ENCODE assay signal across 35 mouse cellular contexts in genomic region chr14:51098921-51099320, GRCm38 (mm10). TPM values are rescaled to one million over a fixed set of nuclear protein-coding genes. Genes with fewer than 3 reads are reported as not detected.
"Had no signal": no experiment of that assay in that cellular context is flagged by ENCODE, and none has a peak within 500 bp of the region (broad histone marks: within the 10 kb centered on the region; RNA-seq: fewer than 3 reads in every experiment).

No protein-coding gene starts in this region.

- H3K4me2 ChIP-seq: heart, embryonic 12.5 days; hindbrain, embryonic 13.5 days; hindbrain, embryonic 15.5 days; kidney, embryonic 15.5 days; limb, embryonic 12.5 days; liver, embryonic 13.5 days; liver, embryonic 15.5 days had no signal

- H3K36me3 ChIP-seq: heart, embryonic 10.5 days; heart, embryonic 12.5 days; hindbrain, embryonic 13.5 days; hindbrain, embryonic 15.5 days; kidney, embryonic 15.5 days; limb, embryonic 10.5 days; limb, embryonic 12.5 days; liver, embryonic 13.5 days; liver, embryonic 15.5 days had no signal

- H3K9ac ChIP-seq: heart, embryonic 12.5 days; hindbrain, embryonic 13.5 days; hindbrain, embryonic 15.5 days; kidney, embryonic 15.5 days; limb, embryonic 12.5 days; liver, embryonic 13.5 days; liver, embryonic 15.5 days had no signal

- H3K27ac ChIP-seq: heart, embryonic 10.5 days; hindbrain, embryonic 13.5 days; hindbrain, embryonic 15.5 days; hindbrain, postnatal 0 days; kidney, embryonic 15.5 days; kidney, postnatal 0 days; limb, embryonic 10.5 days; limb, embryonic 12.5 days; liver, embryonic 13.5 days; liver, embryonic 15.5 days had no signal

- H3K4me3 ChIP-seq: heart, embryonic 10.5 days; heart, embryonic 12.5 days; hindbrain, embryonic 13.5 days; hindbrain, embryonic 15.5 days; kidney, embryonic 15.5 days; limb, embryonic 10.5 days; limb, embryonic 12.5 days; liver, embryonic 13.5 days; liver, embryonic 15.5 days had no signal

- H3K4me1 ChIP-seq: heart, embryonic 10.5 days; heart, embryonic 12.5 days; hindbrain, embryonic 13.5 days; hindbrain, embryonic 15.5 days; limb, embryonic 10.5 days; limb, embryonic 12.5 days had no signal

- H3K9me3 ChIP-seq: heart, embryonic 10.5 days; heart, embryonic 12.5 days; hindbrain, embryonic 13.5 days; hindbrain, embryonic 15.5 days; kidney, embryonic 15.5 days; limb, embryonic 10.5 days; limb, embryonic 12.5 days; liver, embryonic 13.5 days; liver, embryonic 15.5 days had no signal

- H3K27me3 ChIP-seq: heart, embryonic 12.5 days; hindbrain, embryonic 13.5 days; hindbrain, embryonic 15.5 days; kidney, embryonic 15.5 days; limb, embryonic 12.5 days; liver, embryonic 13.5 days; liver, embryonic 15.5 days had no signal

RNA-seq across cellular contexts. Expression of gene Ang, which starts 8.0 kb away (rescaled TPM):
- total RNA-seq: hematopoietic stem cell, adult 5-6 weeks had no signal

RNA-seq across cellular contexts. Expression of gene Eddm3b, which starts 15.3 kb away (rescaled TPM):
- total RNA-seq: gastrocnemius, adult 18-20 months; gastrocnemius, adult 8-10 months; gastrocnemius, postnatal 14 days; gastrocnemius, postnatal 36 days; heart, adult 18-20 months; heart, adult 8-10 months; heart, postnatal 10 days; heart, postnatal 25 days; hematopoietic stem cell, adult 5-6 weeks; hindbrain, postnatal 0 days; layer of hippocampus, adult 18-20 months; layer of hippocampus, adult 8-10 months; layer of hippocampus, postnatal 14 days; layer of hippocampus, postnatal 36 days; left cerebral cortex, adult 18-20 months; left cerebral cortex, adult 8-10 months; left cerebral cortex, postnatal 14 days; left cerebral cortex, postnatal 36 days had no signal
- polyA plus RNA-seq: heart, embryonic 12.5 days; heart, embryonic 14.5 days; heart, embryonic 16.5 days; hindbrain, embryonic 13.5 days; hindbrain, embryonic 15.5 days; hindbrain, postnatal 0 days; large intestine, adult 2 months; limb, embryonic 10.5 days; limb, embryonic 12.5 days; liver, embryonic 13.5 days; liver, embryonic 15.5 days had no signal

RNA-seq across cellular contexts. Expression of gene Olfr750, which starts 24.7 kb away (rescaled TPM):
- total RNA-seq: gastrocnemius, adult 18-20 months; gastrocnemius, adult 8-10 months; gastrocnemius, postnatal 14 days; gastrocnemius, postnatal 36 days; heart, adult 18-20 months; heart, adult 8-10 months; heart, postnatal 10 days; heart, postnatal 25 days; hematopoietic stem cell, adult 5-6 weeks; hindbrain, postnatal 0 days; layer of hippocampus, adult 18-20 months; layer of hippocampus, adult 8-10 months; layer of hippocampus, postnatal 14 days; layer of hippocampus, postnatal 36 days; left cerebral cortex, adult 18-20 months; left cerebral cortex, adult 8-10 months; left cerebral cortex, postnatal 14 days; left cerebral cortex, postnatal 36 days had no signal
- polyA plus RNA-seq: heart, embryonic 10.5 days; heart, embryonic 12.5 days; heart, embryonic 14.5 days; heart, embryonic 16.5 days; hindbrain, embryonic 11.5 days; hindbrain, embryonic 13.5 days; intestine, embryonic 14.5 days; kidney, adult 2 months; kidney, embryonic 15.5 days; kidney, postnatal 0 days; large intestine, adult 2 months; limb, embryonic 10.5 days; limb, embryonic 12.5 days; limb, embryonic 14.5 days; liver, embryonic 13.5 days; liver, embryonic 15.5 days had no signal

RNA-seq across cellular contexts. Expression of gene Rnase6, which starts 24.8 kb away (rescaled TPM):
- total RNA-seq: gastrocnemius, adult 8-10 months; left cerebral cortex, adult 18-20 months; left cerebral cortex, postnatal 14 days had no signal
- polyA plus RNA-seq: hindbrain, embryonic 11.5 days; limb, embryonic 10.5 days had no signal
